Mouse (Mus musculus): ENCODE measurements around the gene Bace2.

GRCm38 (mm10) chr16:97399991-97400390, 43.4 kb downstream of the Bace2 start:
- TF ChIP-seq POLR2A (IDR thresholded peaks at IDR 0.05; ENCODE audit: low read depth, low read length) (no peak), CTCF (conservative IDR thresholded peaks at IDR 0.05; ENCODE audit: insufficient read depth, insufficient read length, low read depth, low read length) (no peak)
